Mouse (Mus musculus): Measurements from ENCODE around the gene Acvr1. TPM values are rescaled to one million over a fixed set of nuclear protein-coding genes. Genes with fewer than 3 reads are reported as not detected.

Gene Acvr1
- polyA plus RNA-seq (2014; fragmentation: Nextera tagmentation; extraction: Ambion mirVana), result 7.5 and 8.7 TPM in 2 replicates

GRCm38 (mm10) chr2:58567066-58567810, at the start of gene Acvr1, which contains the start of gene Upp2:
Gene Acvr1, minus strand, starts transcription at chr2:58567157.
Gene Upp2, plus strand, starts transcription at chr2:58567298.
- H3K4me2 ChIP-seq (replicated peaks), result peak within 1 kb of the TSS; percentile 57
- no peaks in the 10 kb centered on the region for H3K36me3 ChIP-seq (replicated peaks; ENCODE audit: control insufficient read depth, insufficient read depth)
- peak within 1 kb of the TSS; percentile 99 for H3K27ac ChIP-seq

GRCm38 (mm10) chr2:58615766-58616165, 48.8 kb upstream of the Acvr1 start:
- 93% methylated on average over 5 of the region's 5 CpGs for WGBS
- ATAC-seq (ENCODE audit: low FRiP score), result no peak
- Histone ChIP-seq H3K9ac (no peak overlapping the region), H3K27ac (no peak overlapping the region), H3K4me1 (replicated peaks; ENCODE audit: control insufficient read depth, insufficient read depth, low read length) (no peaks in the 10 kb centered on the region), H3K36me3 (replicated peaks; ENCODE audit: control insufficient read depth, insufficient read depth) (no peaks in the 10 kb centered on the region), H3K9me3 (ENCODE audit: control insufficient read depth, low read length) (no peaks in the 10 kb centered on the region), H3K4me3 (replicated peaks; ENCODE audit: low read length) (no peak overlapping the region), H3K4me2 (replicated peaks) (no peak overlapping the region), H3K27me3 (ENCODE audit: control insufficient read depth, insufficient read depth, low read length) (no peaks in the 10 kb centered on the region)
- DNase-seq (ENCODE audit: low spot score), result no peak

More at GRCm38 (mm10) chr2:58567066-58567810, at the start of gene Acvr1, which contains the start of gene Upp2:
- Histone ChIP-seq H3K4me3 (replicated peaks; ENCODE audit: low read length) (peak within 1 kb of the TSS; percentile 70), H3K4me1 (replicated peaks; ENCODE audit: control insufficient read depth, insufficient read depth, low read length) (peaks cover 39% of the 10 kb centered on the region), H3K9ac (peak within 1 kb of the TSS; percentile 86), H3K27me3 (ENCODE audit: control insufficient read depth, insufficient read depth, low read length) (no peaks in the 10 kb centered on the region), H3K9me3 (ENCODE audit: control insufficient read depth, low read length) (no peaks in the 10 kb centered on the region)
- ATAC-seq (ENCODE audit: low FRiP score) (peak; percentile 95), DNase-seq (ENCODE audit: low spot score) (peak; percentile 87)
- under 1% methylated on average over 39 of the region's 80 CpGs for WGBS

GRCm38 (mm10) chr2:58614851-58615250, 47.9 kb upstream of the Acvr1 start:
- H3K36me3 ChIP-seq (replicated peaks; ENCODE audit: control insufficient read depth, insufficient read depth), result no peaks in the 10 kb centered on the region
- 94% methylated on average over 8 of the region's 8 CpGs for WGBS
- no peaks in the 10 kb centered on the region for H3K4me1 ChIP-seq (replicated peaks; ENCODE audit: control insufficient read depth, insufficient read depth, low read length)
- H3K9ac ChIP-seq, result no peak overlapping the region
- H3K27me3 ChIP-seq (ENCODE audit: control insufficient read depth, insufficient read depth, low read length), result no peaks in the 10 kb centered on the region
- H3K27ac ChIP-seq, result no peak overlapping the region
- no peak for ATAC-seq (ENCODE audit: low FRiP score)
- no peak for DNase-seq (ENCODE audit: low spot score)
- no peak overlapping the region for H3K4me2 ChIP-seq (replicated peaks)
- H3K9me3 ChIP-seq (ENCODE audit: control insufficient read depth, low read length), result no peaks in the 10 kb centered on the region
- H3K4me3 ChIP-seq (replicated peaks; ENCODE audit: low read length), result no peak overlapping the region

GRCm38 (mm10) chr2:58613720-58614119, 46.8 kb upstream of the Acvr1 start:
- Histone ChIP-seq H3K27ac (no peak overlapping the region), H3K36me3 (replicated peaks; ENCODE audit: control insufficient read depth, insufficient read depth) (no peaks in the 10 kb centered on the region), H3K9ac (no peak overlapping the region), H3K27me3 (ENCODE audit: control insufficient read depth, insufficient read depth, low read length) (no peaks in the 10 kb centered on the region), H3K4me3 (replicated peaks; ENCODE audit: low read length) (no peak overlapping the region), H3K4me1 (replicated peaks; ENCODE audit: control insufficient read depth, insufficient read depth, low read length) (no peaks in the 10 kb centered on the region), H3K4me2 (replicated peaks) (no peak overlapping the region), H3K9me3 (ENCODE audit: control insufficient read depth, low read length) (no peaks in the 10 kb centered on the region)
- ATAC-seq (ENCODE audit: low FRiP score) (no peak), DNase-seq (ENCODE audit: low spot score) (no peak)
- 93% methylated on average over 3 of the region's 3 CpGs for WGBS

- DNase-seq (ENCODE audit: low spot score) (no peak), ATAC-seq (ENCODE audit: low FRiP score) (no peak)
- H3K27me3 ChIP-seq (ENCODE audit: control insufficient read depth, insufficient read depth, low read length), result no peaks in the 10 kb centered on the region
- H3K9me3 ChIP-seq (ENCODE audit: control insufficient read depth, low read length), result no peaks in the 10 kb centered on the region
- H3K36me3 ChIP-seq (replicated peaks; ENCODE audit: control insufficient read depth, insufficient read depth), result no peaks in the 10 kb centered on the region
- H3K4me1 ChIP-seq (replicated peaks; ENCODE audit: control insufficient read depth, insufficient read depth, low read length), result no peaks in the 10 kb centered on the region
- H3K27ac ChIP-seq, result no peak overlapping the region
- H3K4me3 ChIP-seq (replicated peaks; ENCODE audit: low read length), result no peak overlapping the region
- no peak overlapping the region for H3K9ac ChIP-seq
- no peak overlapping the region for H3K4me2 ChIP-seq (replicated peaks)
- 95% methylated on average over 3 of the region's 3 CpGs for WGBS
Measured at GRCm38 (mm10) chr2:58604791-58605190, 37.8 kb upstream of the Acvr1 start.

- no peaks in the 10 kb centered on the region for H3K36me3 ChIP-seq (replicated peaks; ENCODE audit: control insufficient read depth, insufficient read depth)
- H3K27me3 ChIP-seq (ENCODE audit: control insufficient read depth, insufficient read depth, low read length), result no peaks in the 10 kb centered on the region
- H3K4me1 ChIP-seq (replicated peaks; ENCODE audit: control insufficient read depth, insufficient read depth, low read length), result no peaks in the 10 kb centered on the region
- no peak overlapping the region for H3K9ac ChIP-seq
- H3K4me3 ChIP-seq (replicated peaks; ENCODE audit: low read length), result no peak overlapping the region
- H3K4me2 ChIP-seq (replicated peaks), result no peak overlapping the region
- ATAC-seq (ENCODE audit: low FRiP score), result no peak
- H3K27ac ChIP-seq, result no peak overlapping the region
- no peak for DNase-seq (ENCODE audit: low spot score)
- no peaks in the 10 kb centered on the region for H3K9me3 ChIP-seq (ENCODE audit: control insufficient read depth, low read length)
- 71% methylated on average over 3 of the region's 3 CpGs for WGBS
Measured at GRCm38 (mm10) chr2:58603379-58603778, 36.4 kb upstream of the Acvr1 start.

- H3K4me2 ChIP-seq (replicated peaks), result no peak overlapping the region
- no peaks in the 10 kb centered on the region for H3K27me3 ChIP-seq (ENCODE audit: control insufficient read depth, insufficient read depth, low read length)
- 84% methylated on average over 4 of the region's 4 CpGs for WGBS
- DNase-seq (ENCODE audit: low spot score) (no peak), ATAC-seq (ENCODE audit: low FRiP score) (no peak)
- H3K27ac ChIP-seq, result no peak overlapping the region
- no peaks in the 10 kb centered on the region for H3K36me3 ChIP-seq (replicated peaks; ENCODE audit: control insufficient read depth, insufficient read depth)
- no peaks in the 10 kb centered on the region for H3K9me3 ChIP-seq (ENCODE audit: control insufficient read depth, low read length)
- H3K4me3 ChIP-seq (replicated peaks; ENCODE audit: low read length), result no peak overlapping the region
- no peak overlapping the region for H3K9ac ChIP-seq
- H3K4me1 ChIP-seq (replicated peaks; ENCODE audit: control insufficient read depth, insufficient read depth, low read length), result no peaks in the 10 kb centered on the region
Measured at GRCm38 (mm10) chr2:58601382-58601781, 34.4 kb upstream of the Acvr1 start.

- H3K9ac ChIP-seq, result no peak overlapping the region
- no peak overlapping the region for H3K4me2 ChIP-seq (replicated peaks)
- no peak for DNase-seq (ENCODE audit: low spot score)
- no peak overlapping the region for H3K4me3 ChIP-seq (replicated peaks; ENCODE audit: low read length)
- H3K27ac ChIP-seq, result no peak overlapping the region
- H3K27me3 ChIP-seq (ENCODE audit: control insufficient read depth, insufficient read depth, low read length), result no peaks in the 10 kb centered on the region
- WGBS, result 97% methylated on average over 6 of the region's 6 CpGs
- H3K4me1 ChIP-seq (replicated peaks; ENCODE audit: control insufficient read depth, insufficient read depth, low read length), result no peaks in the 10 kb centered on the region
- no peak for ATAC-seq (ENCODE audit: low FRiP score)
- H3K36me3 ChIP-seq (replicated peaks; ENCODE audit: control insufficient read depth, insufficient read depth), result no peaks in the 10 kb centered on the region
- H3K9me3 ChIP-seq (ENCODE audit: control insufficient read depth, low read length), result no peaks in the 10 kb centered on the region
Measured at GRCm38 (mm10) chr2:58599639-58600038, 32.7 kb upstream of the Acvr1 start.

GRCm38 (mm10) chr2:58597556-58597955, 30.6 kb upstream of the Acvr1 start:
- Histone ChIP-seq H3K4me1 (replicated peaks; ENCODE audit: control insufficient read depth, insufficient read depth, low read length) (no peaks in the 10 kb centered on the region), H3K9me3 (ENCODE audit: control insufficient read depth, low read length) (no peaks in the 10 kb centered on the region), H3K27me3 (ENCODE audit: control insufficient read depth, insufficient read depth, low read length) (no peaks in the 10 kb centered on the region), H3K4me2 (replicated peaks) (no peak overlapping the region), H3K4me3 (replicated peaks; ENCODE audit: low read length) (no peak overlapping the region), H3K27ac (no peak overlapping the region), H3K9ac (no peak overlapping the region), H3K36me3 (replicated peaks; ENCODE audit: control insufficient read depth, insufficient read depth) (no peaks in the 10 kb centered on the region)
- no peak for DNase-seq (ENCODE audit: low spot score)
- ATAC-seq (ENCODE audit: low FRiP score), result no peak
- 87% methylated on average over 3 of the region's 3 CpGs for WGBS
